Mouse (Mus musculus): ENCODE data around the gene Zfyve27.

The Zfyve27 gene

GRCm38 (mm10) chr19:42243401-42243800 is 79.7 kb downstream of the Zfyve27 start:
- DNase-seq: no peak

Measured in right cerebral cortex, postnatal 25 days (tissue).